Mouse (Mus musculus): Measurements from ENCODE around the gene Hist2h4. TPM values are rescaled to one million over a fixed set of nuclear protein-coding genes. Genes with fewer than 3 reads are reported as not detected.
"Not testable (repeated sequence)": the region's sequence is repeated elsewhere in the genome, so short reads cannot be mapped to it uniquely, and the experiment has no call there.

The Hist2h4 gene
- polyA plus RNA-seq, 1 experiment from 2014 or later: 10.8 TPM

DNA sequence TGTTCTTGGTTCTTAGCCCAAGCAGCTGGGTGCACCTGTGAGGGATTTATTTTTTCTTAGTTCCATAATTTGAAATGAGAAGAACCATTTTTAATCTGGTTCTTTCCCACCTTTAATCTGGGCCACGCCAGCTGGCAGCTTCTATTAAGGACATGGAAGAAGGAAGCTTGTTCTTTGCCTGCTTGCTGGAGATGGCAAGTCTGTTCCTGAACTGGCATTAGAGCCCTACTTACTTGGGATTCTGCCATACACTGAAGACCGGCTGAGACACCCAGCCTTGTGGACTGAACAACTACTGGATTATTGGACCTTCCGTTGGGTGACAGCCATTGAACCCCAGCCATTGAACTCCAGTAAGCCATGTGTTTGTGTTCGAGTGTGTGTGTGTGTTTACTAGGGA is 40.3 kb downstream of the Hist2h4 start:
- no peak overlapping the region for H3K9ac ChIP-seq (ENCODE audit: low read depth, low read length)
- H3K36me3 ChIP-seq (ENCODE audit: control insufficient read depth, insufficient read depth, low read length): no peaks in the 10 kb centered on the region
- H3K27ac ChIP-seq (ENCODE audit: low read depth, low read length): no peak overlapping the region
- no peak for ATAC-seq (ENCODE audit: low FRiP score, low TSS enrichment)
- H3K9me3 ChIP-seq (ENCODE audit: control insufficient read depth, low read length): no peaks in the 10 kb centered on the region
- H3K4me3 ChIP-seq (ENCODE audit: low read length): peak overlapping the region; percentile 8; the same call in 1 of the 2 replicates
- no peaks in the 10 kb centered on the region for H3K27me3 ChIP-seq (ENCODE audit: control insufficient read depth, insufficient read depth, low read length)
- peak overlapping the region; percentile 82 for H3K4me2 ChIP-seq (replicated peaks; ENCODE audit: low read depth, low read length)
- H3K4me1 ChIP-seq (ENCODE audit: control insufficient read depth, insufficient read depth, low read length): peaks cover 35% of the 10 kb centered on the region
- 91% methylated on average over 4 of the region's 4 CpGs for whole genome bisulfite sequencing

GRCm38 (mm10) chr3:96221640-96222038 is 41.5 kb downstream of the Hist2h4 start:
- WGBS: 13% methylated on average over 9 of the region's 9 CpGs
- Histone ChIP-seq H3K27ac (ENCODE audit: low read depth, low read length) (peak overlapping the region; percentile 100), H3K9ac (ENCODE audit: low read depth, low read length) (peak overlapping the region; percentile 93), H3K27me3 (ENCODE audit: control insufficient read depth, insufficient read depth, low read length) (no peaks in the 10 kb centered on the region), H3K4me1 (ENCODE audit: control insufficient read depth, insufficient read depth, low read length) (peaks cover 35% of the 10 kb centered on the region), H3K9me3 (ENCODE audit: control insufficient read depth, low read length) (no peaks in the 10 kb centered on the region), H3K4me3 (ENCODE audit: low read length) (peak overlapping the region; percentile 65), H3K4me2 (replicated peaks; ENCODE audit: low read depth, low read length) (peak overlapping the region; percentile 82), H3K36me3 (ENCODE audit: control insufficient read depth, insufficient read depth, low read length) (no peaks in the 10 kb centered on the region)
- ATAC-seq (ENCODE audit: low FRiP score, low TSS enrichment): no peak

- Histone ChIP-seq H3K4me3 (ENCODE audit: low read length) (peak within 1 kb of the TSS; percentile 65), H3K36me3 (ENCODE audit: control insufficient read depth, insufficient read depth, low read length) (no peaks in the 10 kb centered on the region), H3K9ac (ENCODE audit: low read depth, low read length) (peak within 1 kb of the TSS; percentile 93), H3K4me1 (ENCODE audit: control insufficient read depth, insufficient read depth, low read length) (peaks cover 35% of the 10 kb centered on the region), H3K4me2 (replicated peaks; ENCODE audit: low read depth, low read length) (peak within 1 kb of the TSS; percentile 82), H3K27ac (ENCODE audit: low read depth, low read length) (peak within 1 kb of the TSS; percentile 100), H3K9me3 (ENCODE audit: control insufficient read depth, low read length) (no peaks in the 10 kb centered on the region), H3K27me3 (ENCODE audit: control insufficient read depth, insufficient read depth, low read length) (no peaks in the 10 kb centered on the region)
- peak; percentile 93 for ATAC-seq (ENCODE audit: low FRiP score, low TSS enrichment)
- WGBS: under 1% methylated on average over 43 of the region's 43 CpGs
Measured at GRCm38 (mm10) chr3:96220765-96221639, 42.1 kb downstream of the Hist2h4 start, which contains the start of the genes Hist2h2ac and Hist2h2be. TSS of gene Hist2h2ac (minus strand) at chr3:96220880. TSS of gene Hist2h2be (plus strand) at chr3:96221119.

DNA sequence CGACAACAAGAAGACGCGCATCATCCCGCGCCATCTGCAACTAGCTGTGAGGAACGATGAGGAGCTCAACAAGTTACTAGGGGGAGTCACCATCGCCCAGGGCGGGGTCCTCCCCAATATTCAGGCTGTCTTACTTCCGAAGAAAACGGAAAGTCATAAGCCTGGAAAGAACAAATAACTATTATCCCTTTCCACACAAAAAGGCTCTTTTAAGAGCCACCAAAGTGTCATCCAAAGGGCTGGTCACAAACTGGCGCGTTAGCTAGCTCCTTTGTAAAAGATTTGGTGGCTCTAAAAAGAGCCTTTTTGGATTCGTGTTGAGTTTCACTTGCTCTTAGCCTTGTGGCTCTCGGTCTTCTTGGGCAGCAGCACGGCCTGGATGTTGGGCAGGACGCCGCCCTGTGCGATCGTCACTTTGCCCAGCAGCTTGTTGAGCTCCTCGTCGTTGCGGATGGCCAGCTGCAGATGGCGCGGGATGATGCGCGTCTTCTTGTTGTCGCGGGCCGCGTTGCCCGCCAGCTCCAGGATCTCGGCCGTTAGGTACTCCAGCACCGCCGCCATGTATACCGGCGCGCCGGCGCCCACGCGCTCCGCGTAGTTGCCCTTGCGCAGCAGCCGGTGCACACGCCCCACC is 42.9 kb downstream of the Hist2h4 start:
- under 1% methylated on average over 27 of the region's 47 CpGs for WGBS
- Histone ChIP-seq H3K27ac (ENCODE audit: low read depth, low read length) (peak overlapping the region; percentile 100), H3K4me1 (ENCODE audit: control insufficient read depth, insufficient read depth, low read length) (peaks cover 31% of the 10 kb centered on the region), H3K9ac (ENCODE audit: low read depth, low read length) (peak overlapping the region; percentile 93), H3K4me3 (ENCODE audit: low read length) (peak overlapping the region; percentile 65), H3K4me2 (replicated peaks; ENCODE audit: low read depth, low read length) (peak overlapping the region; percentile 82)
- H3K9me3 ChIP-seq (ENCODE audit: control insufficient read depth, low read length); H3K36me3 ChIP-seq (ENCODE audit: control insufficient read depth, insufficient read depth, low read length); H3K27me3 ChIP-seq (ENCODE audit: control insufficient read depth, insufficient read depth, low read length): not testable (repeated sequence)
- peak; percentile 46 for ATAC-seq (ENCODE audit: low FRiP score, low TSS enrichment)

DNA sequence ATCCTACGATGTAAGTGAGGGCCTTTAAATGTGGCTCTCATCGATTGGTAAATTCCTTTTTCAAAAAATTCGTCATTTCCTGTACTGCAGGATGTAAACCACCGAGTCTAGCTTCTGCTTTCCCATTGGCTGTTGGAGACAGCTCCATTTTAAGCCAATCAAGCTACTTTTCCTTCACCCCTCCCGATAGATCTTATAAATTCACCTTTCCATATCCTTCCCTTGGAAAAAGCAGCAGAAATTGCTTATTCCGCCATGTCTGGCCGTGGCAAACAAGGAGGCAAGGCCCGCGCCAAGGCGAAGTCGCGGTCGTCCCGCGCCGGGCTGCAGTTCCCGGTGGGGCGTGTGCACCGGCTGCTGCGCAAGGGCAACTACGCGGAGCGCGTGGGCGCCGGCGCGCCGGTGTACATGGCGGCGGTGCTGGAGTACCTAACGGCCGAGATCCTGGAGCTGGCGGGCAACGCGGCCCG is 43.4 kb downstream of the Hist2h4 start, which contains the start of the genes Bola1 and Hist2h2ab:
TSS of gene Bola1 (minus strand) at position 49 of the 470 bp plus-strand sequence.
TSS of gene Hist2h2ab (plus strand) at position 205 of the 470 bp plus-strand sequence.
- whole genome bisulfite sequencing: under 1% methylated on average over 37 of the region's 37 CpGs

GRCm38 (mm10) chr3:96219191-96219641 is 43.9 kb downstream of the Hist2h4 start:
- peak overlapping the region; percentile 82 for H3K4me2 ChIP-seq (replicated peaks; ENCODE audit: low read depth, low read length)
- under 1% methylated on average over 12 of the region's 12 CpGs for WGBS
- peak overlapping the region; percentile 100 for H3K27ac ChIP-seq (ENCODE audit: low read depth, low read length)
- H3K4me1 ChIP-seq (ENCODE audit: control insufficient read depth, insufficient read depth, low read length): peaks cover 24% of the 10 kb centered on the region
- peak; percentile 32 for ATAC-seq (ENCODE audit: low FRiP score, low TSS enrichment)
- no peaks in the 10 kb centered on the region for H3K9me3 ChIP-seq (ENCODE audit: control insufficient read depth, low read length)
- H3K36me3 ChIP-seq (ENCODE audit: control insufficient read depth, insufficient read depth, low read length): no peaks in the 10 kb centered on the region
- no peaks in the 10 kb centered on the region for H3K27me3 ChIP-seq (ENCODE audit: control insufficient read depth, insufficient read depth, low read length)
- H3K4me3 ChIP-seq (ENCODE audit: low read length): peak overlapping the region; percentile 65
- peak overlapping the region; percentile 64 for H3K9ac ChIP-seq (ENCODE audit: low read depth, low read length)

More for the DNA sequence above, 43.4 kb downstream of the Hist2h4 start, which contains the start of the genes Bola1 and Hist2h2ab:
- peaks cover 26% of the 10 kb centered on the region for H3K4me1 ChIP-seq (ENCODE audit: control insufficient read depth, insufficient read depth, low read length)
- no peaks in the 10 kb centered on the region for H3K27me3 ChIP-seq (ENCODE audit: control insufficient read depth, insufficient read depth, low read length)
- H3K4me2 ChIP-seq (replicated peaks; ENCODE audit: low read depth, low read length): peak within 1 kb of the TSS; percentile 82
- H3K9me3 ChIP-seq (ENCODE audit: control insufficient read depth, low read length): no peaks in the 10 kb centered on the region
- ATAC-seq (ENCODE audit: low FRiP score, low TSS enrichment): peak; percentile 85
- no peaks in the 10 kb centered on the region for H3K36me3 ChIP-seq (ENCODE audit: control insufficient read depth, insufficient read depth, low read length)
- peak within 1 kb of the TSS; percentile 93 for H3K9ac ChIP-seq (ENCODE audit: low read depth, low read length)
- peak within 1 kb of the TSS; percentile 100 for H3K27ac ChIP-seq (ENCODE audit: low read depth, low read length)
- peak within 1 kb of the TSS; percentile 65 for H3K4me3 ChIP-seq (ENCODE audit: low read length)

Small RNA genes lying within 50 kb of the gene (microRNA-seq; reads per million reads assigned to microRNA genes)
- 0.84 reads per million for gene Gm44492
- gene Gm47311: not detected
- not detected for gene Gm47313

Other genes starting within 250 kb of the Hist2h4 start
- 24.3 and 33.0 TPM in 2 replicates for gene Vps45, start 204.8 kb downstream of the Hist2h4 start, polyA plus RNA-seq (2014; fragmentation: Nextera tagmentation; extraction: Ambion mirVana)
- gene Otud7b, start 158.8 kb downstream of the Hist2h4 start, polyA plus RNA-seq (2014; fragmentation: Nextera tagmentation; extraction: Ambion mirVana): 9.4 and 18.1 TPM in 2 replicates
- 14.0 and 22.6 TPM in 2 replicates for gene Mtmr11, start 101.3 kb downstream of the Hist2h4 start, polyA plus RNA-seq (2014; fragmentation: Nextera tagmentation; extraction: Ambion mirVana)
- 220 and 235 TPM in 2 replicates for gene Sf3b4, start 91.0 kb downstream of the Hist2h4 start, polyA plus RNA-seq (2014; fragmentation: Nextera tagmentation; extraction: Ambion mirVana)
- 2.2 and 3.3 TPM in 2 replicates for gene Sv2a, start 82.2 kb downstream of the Hist2h4 start, polyA plus RNA-seq (2014; fragmentation: Nextera tagmentation; extraction: Ambion mirVana)
- gene Bola1, start 43.6 kb downstream of the Hist2h4 start, polyA plus RNA-seq (2014; fragmentation: Nextera tagmentation; extraction: Ambion mirVana): 65.0 and 70.9 TPM in 2 replicates
- gene Hist2h2ab, start 43.4 kb downstream of the Hist2h4 start, polyA plus RNA-seq (2014; fragmentation: Nextera tagmentation; extraction: Ambion mirVana): 2.2 and 2.4 TPM in 2 replicates
- gene Hist2h2ac, start 42.4 kb downstream of the Hist2h4 start, polyA plus RNA-seq (2014; fragmentation: Nextera tagmentation; extraction: Ambion mirVana): 11.3 and 17.1 TPM in 2 replicates
- gene Hist2h2be, start 42.2 kb downstream of the Hist2h4 start, polyA plus RNA-seq (2014; fragmentation: Nextera tagmentation; extraction: Ambion mirVana): 9.2 and 13.1 TPM in 2 replicates
- gene Hist2h3c2, start 24.2 kb downstream of the Hist2h4 start, polyA plus RNA-seq (2014; fragmentation: Nextera tagmentation; extraction: Ambion mirVana): 5.4 and 6.9 TPM in 2 replicates
- gene Hist2h2aa2, start 23.0 kb downstream of the Hist2h4 start, polyA plus RNA-seq (2014; fragmentation: Nextera tagmentation; extraction: Ambion mirVana): 33.3 and 69.4 TPM in 2 replicates
- 18.3 and 20.3 TPM in 2 replicates for gene Hist2h2aa1, start 17.8 kb downstream of the Hist2h4 start, polyA plus RNA-seq (2014; fragmentation: Nextera tagmentation; extraction: Ambion mirVana)
- gene Hist2h3c1, start 16.6 kb downstream of the Hist2h4 start, polyA plus RNA-seq (2014; fragmentation: Nextera tagmentation; extraction: Ambion mirVana): 0.91 and 2.4 TPM in 2 replicates
- 72.6 and 85.9 TPM in 2 replicates for gene Hist2h3b, start 5.3 kb upstream of the Hist2h4 start, polyA plus RNA-seq (2014; fragmentation: Nextera tagmentation; extraction: Ambion mirVana)
- gene Hist2h2bb, start 6.4 kb upstream of the Hist2h4 start, polyA plus RNA-seq (2014; fragmentation: Nextera tagmentation; extraction: Ambion mirVana): 21.8 and 45.2 TPM in 2 replicates
- gene Fcgr1, start 30.7 kb upstream of the Hist2h4 start, polyA plus RNA-seq (2014; fragmentation: Nextera tagmentation; extraction: Ambion mirVana): 1.8 and 2.2 TPM in 2 replicates
- gene BC107364, start 189.0 kb upstream of the Hist2h4 start, polyA plus RNA-seq (2014; fragmentation: Nextera tagmentation; extraction: Ambion mirVana): 0.20 TPM in 1 of 2 replicates, not detected in the other